Mouse (Mus musculus): ENCODE results near the gene Ckmt2. TPM values are rescaled to one million over a fixed set of nuclear protein-coding genes. Genes with fewer than 3 reads are reported as not detected.

Gene Ckmt2
- polyA plus RNA-seq, 1 experiment from 2014 or later: not detected

GRCm38 (mm10) chr13:91877350-91877749 lies 665 bp upstream of the Ckmt2 start:
- no peak overlapping the region for H3K27ac ChIP-seq (ENCODE audit: low read length)
- no peak overlapping the region for H3K9ac ChIP-seq (replicated peaks; ENCODE audit: low read depth, low read length)
- H3K4me1 ChIP-seq (replicated peaks; ENCODE audit: control insufficient read depth, insufficient read depth, low read length): no peaks in the 10 kb centered on the region
- no peaks in the 10 kb centered on the region for H3K27me3 ChIP-seq (replicated peaks; ENCODE audit: control insufficient read depth, insufficient read depth, low read length)
- ATAC-seq: no peak
- H3K9me3 ChIP-seq (ENCODE audit: control insufficient read depth, low read length): no peaks in the 10 kb centered on the region
- no peak overlapping the region for H3K4me2 ChIP-seq (ENCODE audit: low read length)
- no peaks in the 10 kb centered on the region for H3K36me3 ChIP-seq (ENCODE audit: control insufficient read depth, insufficient read depth)
- no peak overlapping the region for H3K4me3 ChIP-seq (replicated peaks; ENCODE audit: low read length)
- 91% methylated on average over 10 of the region's 10 CpGs for WGBS

- no peaks in the 10 kb centered on the region for H3K36me3 ChIP-seq (ENCODE audit: control insufficient read depth, insufficient read depth)
- 39% methylated on average over 2 of the region's 2 CpGs for WGBS
- no peak overlapping the region for H3K4me3 ChIP-seq (replicated peaks; ENCODE audit: low read length)
- H3K4me1 ChIP-seq (replicated peaks; ENCODE audit: control insufficient read depth, insufficient read depth, low read length): no peaks in the 10 kb centered on the region
- H3K9ac ChIP-seq (replicated peaks; ENCODE audit: low read depth, low read length): no peak overlapping the region
- H3K9me3 ChIP-seq (ENCODE audit: control insufficient read depth, low read length): no peaks in the 10 kb centered on the region
- no peak overlapping the region for H3K4me2 ChIP-seq (ENCODE audit: low read length)
- H3K27ac ChIP-seq (ENCODE audit: low read length): no peak overlapping the region
- no peaks in the 10 kb centered on the region for H3K27me3 ChIP-seq (replicated peaks; ENCODE audit: control insufficient read depth, insufficient read depth, low read length)
- no peak for ATAC-seq
Measured at GRCm38 (mm10) chr13:91875581-91875980, 1.1 kb downstream of the Ckmt2 start.

GRCm38 (mm10) chr13:91874565-91874964 lies 2.1 kb downstream of the Ckmt2 start:
- no peak overlapping the region for H3K9ac ChIP-seq (replicated peaks; ENCODE audit: low read depth, low read length)
- no peak overlapping the region for H3K4me2 ChIP-seq (ENCODE audit: low read length)
- no peak overlapping the region for H3K27ac ChIP-seq (ENCODE audit: low read length)
- H3K4me3 ChIP-seq (replicated peaks; ENCODE audit: low read length): no peak overlapping the region
- 91% methylated on average over 7 of the region's 7 CpGs for WGBS
- no peaks in the 10 kb centered on the region for H3K4me1 ChIP-seq (replicated peaks; ENCODE audit: control insufficient read depth, insufficient read depth, low read length)
- no peak for ATAC-seq
- H3K27me3 ChIP-seq (replicated peaks; ENCODE audit: control insufficient read depth, insufficient read depth, low read length): no peaks in the 10 kb centered on the region
- H3K9me3 ChIP-seq (ENCODE audit: control insufficient read depth, low read length): no peaks in the 10 kb centered on the region
- H3K36me3 ChIP-seq (ENCODE audit: control insufficient read depth, insufficient read depth): no peaks in the 10 kb centered on the region

- ATAC-seq: no peak
- Histone ChIP-seq H3K27me3 (replicated peaks; ENCODE audit: control insufficient read depth, insufficient read depth, low read length) (no peaks in the 10 kb centered on the region), H3K4me3 (replicated peaks; ENCODE audit: low read length) (no peak overlapping the region), H3K4me2 (ENCODE audit: low read length) (no peak overlapping the region), H3K4me1 (replicated peaks; ENCODE audit: control insufficient read depth, insufficient read depth, low read length) (no peaks in the 10 kb centered on the region), H3K9me3 (ENCODE audit: control insufficient read depth, low read length) (no peaks in the 10 kb centered on the region), H3K36me3 (ENCODE audit: control insufficient read depth, insufficient read depth) (no peaks in the 10 kb centered on the region), H3K27ac (ENCODE audit: low read length) (no peak overlapping the region), H3K9ac (replicated peaks; ENCODE audit: low read depth, low read length) (no peak overlapping the region)
- 82% methylated on average over 7 of the region's 7 CpGs for WGBS
Measured at GRCm38 (mm10) chr13:91873734-91874329, 2.9 kb downstream of the Ckmt2 start.

- H3K4me1 ChIP-seq (replicated peaks; ENCODE audit: control insufficient read depth, insufficient read depth, low read length): no peaks in the 10 kb centered on the region
- H3K27me3 ChIP-seq (replicated peaks; ENCODE audit: control insufficient read depth, insufficient read depth, low read length): no peaks in the 10 kb centered on the region
- no peak overlapping the region for H3K4me2 ChIP-seq (ENCODE audit: low read length)
- no peak for ATAC-seq
- H3K9me3 ChIP-seq (ENCODE audit: control insufficient read depth, low read length): no peaks in the 10 kb centered on the region
- H3K9ac ChIP-seq (replicated peaks; ENCODE audit: low read depth, low read length): no peak overlapping the region
- 88% methylated on average over 1 of the region's 1 CpGs for WGBS
- H3K27ac ChIP-seq (ENCODE audit: low read length): no peak overlapping the region
- no peaks in the 10 kb centered on the region for H3K36me3 ChIP-seq (ENCODE audit: control insufficient read depth, insufficient read depth)
- H3K4me3 ChIP-seq (replicated peaks; ENCODE audit: low read length): no peak overlapping the region
Measured at GRCm38 (mm10) chr13:91868577-91868976, 8.1 kb downstream of the Ckmt2 start.

- WGBS: 81% methylated on average over 7 of the region's 7 CpGs
- Histone ChIP-seq H3K9ac (replicated peaks; ENCODE audit: low read depth, low read length) (no peak overlapping the region), H3K36me3 (ENCODE audit: control insufficient read depth, insufficient read depth) (no peaks in the 10 kb centered on the region), H3K4me3 (replicated peaks; ENCODE audit: low read length) (no peak overlapping the region), H3K9me3 (ENCODE audit: control insufficient read depth, low read length) (no peaks in the 10 kb centered on the region), H3K4me1 (replicated peaks; ENCODE audit: control insufficient read depth, insufficient read depth, low read length) (no peaks in the 10 kb centered on the region), H3K27ac (ENCODE audit: low read length) (no peak overlapping the region), H3K27me3 (replicated peaks; ENCODE audit: control insufficient read depth, insufficient read depth, low read length) (no peaks in the 10 kb centered on the region), H3K4me2 (ENCODE audit: low read length) (no peak overlapping the region)
- ATAC-seq: no peak
Measured at GRCm38 (mm10) chr13:91858835-91859234, 17.9 kb downstream of the Ckmt2 start.

- WGBS: 73% methylated on average over 8 of the region's 8 CpGs
- H3K27ac ChIP-seq (ENCODE audit: low read length): no peak overlapping the region
- H3K27me3 ChIP-seq (replicated peaks; ENCODE audit: control insufficient read depth, insufficient read depth, low read length): no peaks in the 10 kb centered on the region
Measured at GRCm38 (mm10) chr13:91857427-91857826, 19.3 kb downstream of the Ckmt2 start.

GRCm38 (mm10) chr13:91854412-91854811 lies 22.3 kb downstream of the Ckmt2 start:
- Histone ChIP-seq H3K4me1 (replicated peaks; ENCODE audit: control insufficient read depth, insufficient read depth, low read length) (no peaks in the 10 kb centered on the region), H3K4me2 (ENCODE audit: low read length) (no peak overlapping the region), H3K4me3 (replicated peaks; ENCODE audit: low read length) (no peak overlapping the region), H3K27me3 (replicated peaks; ENCODE audit: control insufficient read depth, insufficient read depth, low read length) (no peaks in the 10 kb centered on the region), H3K9me3 (ENCODE audit: control insufficient read depth, low read length) (no peaks in the 10 kb centered on the region), H3K9ac (replicated peaks; ENCODE audit: low read depth, low read length) (no peak overlapping the region), H3K36me3 (ENCODE audit: control insufficient read depth, insufficient read depth) (no peaks in the 10 kb centered on the region), H3K27ac (ENCODE audit: low read length) (no peak overlapping the region)
- ATAC-seq: no peak
- WGBS: 70% methylated on average over 3 of the region's 3 CpGs

More at GRCm38 (mm10) chr13:91857427-91857826, 19.3 kb downstream of the Ckmt2 start:
- H3K4me3 ChIP-seq (replicated peaks; ENCODE audit: low read length): no peak overlapping the region
- no peak for ATAC-seq
- H3K9ac ChIP-seq (replicated peaks; ENCODE audit: low read depth, low read length): no peak overlapping the region
- H3K9me3 ChIP-seq (ENCODE audit: control insufficient read depth, low read length): no peaks in the 10 kb centered on the region
- H3K4me2 ChIP-seq (ENCODE audit: low read length): no peak overlapping the region
- no peaks in the 10 kb centered on the region for H3K4me1 ChIP-seq (replicated peaks; ENCODE audit: control insufficient read depth, insufficient read depth, low read length)
- no peaks in the 10 kb centered on the region for H3K36me3 ChIP-seq (ENCODE audit: control insufficient read depth, insufficient read depth)

- Histone ChIP-seq H3K4me2 (ENCODE audit: low read length) (no peak overlapping the region), H3K4me3 (replicated peaks; ENCODE audit: low read length) (no peak overlapping the region), H3K4me1 (replicated peaks; ENCODE audit: control insufficient read depth, insufficient read depth, low read length) (no peaks in the 10 kb centered on the region), H3K9me3 (ENCODE audit: control insufficient read depth, low read length) (no peaks in the 10 kb centered on the region), H3K36me3 (ENCODE audit: control insufficient read depth, insufficient read depth) (no peaks in the 10 kb centered on the region), H3K27ac (ENCODE audit: low read length) (no peak overlapping the region), H3K27me3 (replicated peaks; ENCODE audit: control insufficient read depth, insufficient read depth, low read length) (no peaks in the 10 kb centered on the region), H3K9ac (replicated peaks; ENCODE audit: low read depth, low read length) (no peak overlapping the region)
- no peak for ATAC-seq
Measured at GRCm38 (mm10) chr13:91827876-91828275, 48.8 kb downstream of the Ckmt2 start.

- no peaks in the 10 kb centered on the region for H3K4me1 ChIP-seq (replicated peaks; ENCODE audit: control insufficient read depth, insufficient read depth, low read length)
- WGBS: 87% methylated on average over 2 of the region's 2 CpGs
- no peaks in the 10 kb centered on the region for H3K36me3 ChIP-seq (ENCODE audit: control insufficient read depth, insufficient read depth)
- H3K27ac ChIP-seq (ENCODE audit: low read length): no peak overlapping the region
- ATAC-seq: no peak
- no peaks in the 10 kb centered on the region for H3K27me3 ChIP-seq (replicated peaks; ENCODE audit: control insufficient read depth, insufficient read depth, low read length)
- H3K4me3 ChIP-seq (replicated peaks; ENCODE audit: low read length): no peak overlapping the region
- no peaks in the 10 kb centered on the region for H3K9me3 ChIP-seq (ENCODE audit: control insufficient read depth, low read length)
- no peak overlapping the region for H3K9ac ChIP-seq (replicated peaks; ENCODE audit: low read depth, low read length)
- H3K4me2 ChIP-seq (ENCODE audit: low read length): no peak overlapping the region
Measured at GRCm38 (mm10) chr13:91826066-91826465, 50.6 kb downstream of the Ckmt2 start.

Data from forebrain, embryonic 16.5 days (tissue).